Mouse (Mus musculus): ENCODE measurements at regions not wholly inside any gene's neighbourhood (a gene's known extent, or its start where the extent isn't known, plus 50 kb on each side); places are given as distances from the start of the nearest gene placed in this dataset.

GRCm38 (mm10) chr6:49989585-49990521, 120.2 kb upstream of the Mpp6 start:
- ATAC-seq (replicated peaks; ENCODE audit: poor library complexity): no peak

GRCm38 (mm10) chr6:49990522-49990858, 119.6 kb upstream of the Mpp6 start:
- no peak for ATAC-seq (replicated peaks; ENCODE audit: poor library complexity)

- no peak for ATAC-seq (replicated peaks; ENCODE audit: poor library complexity)
Observed at GRCm38 (mm10) chr6:49999365-49999764, 110.7 kb upstream of the Mpp6 start.

GRCm38 (mm10) chr6:50008074-50008473, 102.0 kb upstream of the Mpp6 start:
- ATAC-seq (replicated peaks; ENCODE audit: poor library complexity): no peak

GRCm38 (mm10) chr6:50008869-50009268, 101.2 kb upstream of the Mpp6 start:
- peak; percentile 50; the same call in 1 of the 2 replicates for ATAC-seq (replicated peaks; ENCODE audit: poor library complexity)

- peak; percentile 44; the same call in 1 of the 2 replicates for ATAC-seq (replicated peaks; ENCODE audit: poor library complexity)
Observed at GRCm38 (mm10) chr6:50009339-50009738, 100.7 kb upstream of the Mpp6 start.

- no peak for ATAC-seq (replicated peaks; ENCODE audit: poor library complexity)
Observed at GRCm38 (mm10) chr6:50009856-50010255, 100.2 kb upstream of the Mpp6 start.

GRCm38 (mm10) chr6:50011071-50011470, 99.0 kb upstream of the Mpp6 start:
- ATAC-seq (replicated peaks; ENCODE audit: poor library complexity): no peak

GRCm38 (mm10) chr6:50011746-50012453, 98.1 kb upstream of the Mpp6 start:
- no peak for ATAC-seq (replicated peaks; ENCODE audit: poor library complexity)

- no peak for ATAC-seq (replicated peaks; ENCODE audit: poor library complexity)
Observed at GRCm38 (mm10) chr6:50013067-50013466, 97.0 kb upstream of the Mpp6 start.

- no peak for ATAC-seq (replicated peaks; ENCODE audit: poor library complexity)
Observed at GRCm38 (mm10) chr6:50013842-50014241, 96.2 kb upstream of the Mpp6 start.

- no peak for ATAC-seq (replicated peaks; ENCODE audit: poor library complexity)
Observed at GRCm38 (mm10) chr6:50027981-50028380, 82.1 kb upstream of the Mpp6 start.

- peak; percentile 87 for ATAC-seq (replicated peaks; ENCODE audit: poor library complexity)
Observed at GRCm38 (mm10) chr6:50029895-50030515, 80.0 kb upstream of the Mpp6 start.

GRCm38 (mm10) chr6:50031356-50031755, 78.7 kb upstream of the Mpp6 start:
- no peak for ATAC-seq (replicated peaks; ENCODE audit: poor library complexity)

- ATAC-seq (replicated peaks; ENCODE audit: poor library complexity): no peak
Observed at GRCm38 (mm10) chr6:50032894-50033595, 77.0 kb upstream of the Mpp6 start.

- no peak for ATAC-seq (replicated peaks; ENCODE audit: poor library complexity)
Observed at GRCm38 (mm10) chr6:50037614-50038013, 72.4 kb upstream of the Mpp6 start.

- no peak for ATAC-seq (replicated peaks; ENCODE audit: poor library complexity)
Observed at GRCm38 (mm10) chr6:50038369-50038768, 71.7 kb upstream of the Mpp6 start.

- 0 out of 2 replicates have a peak, but pooled peaks have one; percentile 29 for ATAC-seq (replicated peaks; ENCODE audit: poor library complexity)
Observed at GRCm38 (mm10) chr6:50041044-50041443, 69.0 kb upstream of the Mpp6 start.

GRCm38 (mm10) chr6:50042127-50042526, 67.9 kb upstream of the Mpp6 start:
- ATAC-seq (replicated peaks; ENCODE audit: poor library complexity): no peak

- ATAC-seq (replicated peaks; ENCODE audit: poor library complexity): no peak
Observed at GRCm38 (mm10) chr6:50044165-50044564, 65.9 kb upstream of the Mpp6 start.

GRCm38 (mm10) chr6:50046721-50047120, 63.3 kb upstream of the Mpp6 start:
- ATAC-seq (replicated peaks; ENCODE audit: poor library complexity): no peak

Measured in megakaryocyte progenitor cell, adult 5-6 weeks (primary cell).